Mouse (Mus musculus) urinary bladder, postnatal 25 days (tissue): Measurements from ENCODE around the gene Cux2.
A peak's percentile ranks its signal among the peaks of the same experiment; 100 is the strongest.

Source experiments
- DNase-seq: peaks from one replicate; pipeline ENCODE4 v3.0.0; 2022; ENCODE audit warnings: low spot score

The Cux2 gene

DNA sequence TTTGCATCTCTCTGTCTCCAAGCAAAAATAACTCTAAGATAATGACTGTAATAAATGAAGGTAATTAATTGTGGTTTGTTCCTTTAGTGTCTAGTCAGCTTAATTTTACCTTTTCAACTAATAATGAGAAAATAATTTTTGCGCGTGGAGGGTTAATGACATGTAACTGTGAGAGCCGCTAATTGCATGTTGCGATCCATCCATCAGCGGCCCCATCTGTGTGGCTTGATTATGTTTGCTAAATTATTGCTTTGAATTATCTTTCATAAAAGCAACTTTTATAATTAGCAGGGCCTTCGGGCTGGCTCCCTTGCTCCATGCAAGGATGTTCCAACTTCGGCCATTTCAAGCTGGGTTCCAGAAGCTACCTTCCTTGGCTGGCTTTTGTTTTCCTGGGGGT, 130.7 kb downstream of the Cux2 start:
- no peak for DNase-seq

- DNase-seq, result no peak
Measured at GRCm38 (mm10) chr5:121916813-121917212, 133.1 kb downstream of the Cux2 start.

- no peak for DNase-seq
Measured at GRCm38 (mm10) chr5:121913999-121914398, 135.9 kb downstream of the Cux2 start.

DNA sequence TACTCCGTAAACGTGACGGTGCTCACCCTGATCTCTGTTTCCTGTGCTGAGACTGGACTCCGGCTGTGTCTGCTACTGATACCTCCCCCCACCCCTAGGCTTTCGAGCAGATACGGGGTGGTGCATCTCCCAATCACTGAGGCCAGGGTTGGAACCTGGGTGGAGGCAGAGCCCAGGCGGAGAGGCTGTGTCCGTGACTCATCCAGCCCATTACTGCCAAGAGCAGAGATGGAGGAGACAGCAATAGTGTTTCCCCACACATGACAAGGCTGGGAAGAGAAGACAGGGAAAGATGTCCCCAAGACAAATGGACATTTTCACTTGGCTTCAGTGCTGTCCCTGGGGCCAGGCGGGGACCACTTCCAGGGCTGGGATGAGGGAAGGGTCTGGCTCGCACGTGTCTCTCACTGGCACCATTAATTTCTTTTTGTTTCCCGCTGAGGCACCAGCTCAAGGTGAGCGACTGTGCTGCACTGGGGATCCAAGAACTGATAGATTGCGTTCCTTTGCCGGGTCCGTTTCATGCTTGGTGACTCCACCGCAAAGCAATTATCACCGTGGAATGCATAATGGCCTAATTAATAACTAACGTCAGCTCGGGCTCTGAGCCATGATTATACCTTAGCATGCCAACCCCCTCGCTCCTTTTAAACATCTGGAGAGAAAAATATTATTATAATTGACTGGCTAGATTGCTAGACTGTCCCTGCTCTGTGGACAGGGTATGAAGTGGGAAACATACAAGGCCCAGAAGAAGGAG, 140.5 kb downstream of the Cux2 start:
- no peak for DNase-seq

DNA sequence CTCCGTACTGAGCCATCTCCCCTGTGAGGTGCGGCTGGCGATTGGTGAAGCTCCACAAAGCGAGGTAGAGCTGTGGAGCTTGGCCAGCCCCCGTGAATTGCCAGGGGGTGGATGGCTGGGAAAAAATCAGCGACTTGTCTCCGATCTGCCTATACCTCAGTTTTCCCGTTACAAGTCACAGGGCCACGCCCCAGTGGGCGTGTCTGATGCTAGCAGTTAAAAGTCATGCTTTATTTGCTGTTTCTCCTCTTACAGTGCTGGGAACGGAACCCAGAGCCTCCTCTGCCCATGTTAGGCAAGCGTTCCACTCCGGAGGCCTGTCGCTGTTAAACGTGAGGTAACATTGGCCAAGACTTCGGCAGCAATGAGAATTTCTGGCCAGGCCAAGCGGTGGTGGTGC, 144.2 kb downstream of the Cux2 start:
- DNase-seq, result no peak

DNA sequence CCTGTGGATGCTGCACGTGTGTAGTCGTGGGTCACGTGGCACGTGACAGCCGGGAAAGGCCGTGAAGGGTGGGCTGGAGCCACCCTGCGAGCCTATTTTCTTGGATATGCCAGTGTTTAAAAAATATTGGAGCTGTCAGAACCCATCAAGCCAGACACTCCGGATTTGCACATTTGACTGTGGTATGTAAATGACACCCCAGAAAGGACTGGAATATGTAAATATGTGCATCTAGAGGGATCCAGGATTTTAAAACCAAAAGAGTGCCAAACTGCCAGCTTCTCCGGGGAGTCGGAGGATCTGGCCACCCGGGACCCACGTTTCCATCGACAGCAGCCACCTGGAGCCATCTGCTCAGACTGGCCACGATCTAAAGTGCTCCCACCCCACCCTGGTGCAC, 145.1 kb downstream of the Cux2 start:
- no peak for DNase-seq

GRCm38 (mm10) chr5:121902809-121903745, 146.8 kb downstream of the Cux2 start:
- no peak for DNase-seq

- no peak for DNase-seq
Measured at GRCm38 (mm10) chr5:121895117-121895756, 154.7 kb downstream of the Cux2 start.

DNA sequence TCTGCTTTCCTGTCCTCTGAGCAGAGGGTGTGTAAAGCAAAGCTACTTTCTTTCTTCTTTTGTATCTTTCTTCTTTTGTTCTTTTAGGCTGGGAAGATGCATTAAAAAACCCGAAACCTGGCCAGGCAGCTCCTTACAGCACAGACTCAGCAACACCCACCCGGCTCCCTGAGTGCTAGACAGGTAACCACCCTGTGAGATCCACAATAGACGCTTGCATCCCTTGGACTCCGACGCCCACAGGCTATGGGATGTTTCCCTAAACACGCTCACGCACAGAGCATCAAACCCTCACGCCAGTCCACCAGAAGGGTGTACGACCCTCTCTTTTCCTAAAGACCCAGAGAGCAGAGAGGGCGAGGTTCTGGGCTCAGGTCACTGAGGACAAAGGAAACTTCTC, 155.3 kb downstream of the Cux2 start:
- DNase-seq, result no peak

GRCm38 (mm10) chr5:121893581-121893980, 156.3 kb downstream of the Cux2 start:
- DNase-seq, result no peak

DNA sequence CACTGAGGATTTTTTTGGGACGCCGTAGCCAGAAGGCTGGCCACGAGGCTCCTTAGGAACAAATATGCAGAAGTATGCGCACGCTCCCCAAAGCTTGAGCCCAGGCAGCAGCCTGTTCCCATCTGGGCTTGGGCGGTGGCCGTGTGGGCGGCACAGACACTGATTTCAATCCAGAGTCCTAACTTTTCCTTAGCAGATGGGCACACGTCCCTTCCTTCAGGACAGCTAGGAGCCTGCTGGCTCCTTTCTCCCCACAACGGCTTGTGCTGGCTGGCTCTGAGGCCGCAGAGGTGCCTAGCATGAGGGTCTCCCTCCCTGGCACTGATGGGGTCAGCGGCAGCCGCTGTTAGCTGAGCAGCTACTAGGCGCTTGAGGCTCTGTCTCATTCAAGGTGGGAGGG, 157.6 kb downstream of the Cux2 start:
- no peak for DNase-seq

- no peak for DNase-seq
Measured at GRCm38 (mm10) chr5:121890925-121891324, 159.0 kb downstream of the Cux2 start.

DNA sequence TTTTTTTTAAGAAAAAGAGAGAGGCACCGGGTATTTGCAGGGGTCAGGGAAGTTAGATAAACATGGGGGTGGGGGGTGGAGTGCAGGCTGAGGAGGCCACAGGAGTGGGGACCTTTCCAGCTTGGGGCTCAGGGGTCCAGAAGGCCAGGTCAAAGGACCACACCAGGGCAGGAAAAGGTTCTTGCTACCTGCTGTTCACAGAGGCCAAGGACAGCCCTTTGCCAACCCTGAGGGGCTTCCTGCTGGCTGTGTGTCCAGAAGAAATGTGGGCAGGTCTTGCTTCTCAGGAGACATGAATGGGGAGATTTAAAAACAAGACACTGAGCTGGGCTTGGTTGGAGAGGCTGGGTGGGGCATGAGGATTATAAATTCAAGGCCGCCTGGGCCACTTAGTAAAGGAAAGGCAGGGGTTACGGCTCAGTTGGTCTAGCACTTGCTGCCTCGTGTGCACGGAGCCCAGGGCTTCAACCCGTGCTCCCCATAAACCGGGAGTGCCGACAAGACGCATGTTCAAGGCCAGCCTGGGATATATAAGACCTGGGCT, 160.0 kb downstream of the Cux2 start:
- DNase-seq, result no peak

GRCm38 (mm10) chr5:121889375-121889774, 160.5 kb downstream of the Cux2 start:
- no peak for DNase-seq

DNA sequence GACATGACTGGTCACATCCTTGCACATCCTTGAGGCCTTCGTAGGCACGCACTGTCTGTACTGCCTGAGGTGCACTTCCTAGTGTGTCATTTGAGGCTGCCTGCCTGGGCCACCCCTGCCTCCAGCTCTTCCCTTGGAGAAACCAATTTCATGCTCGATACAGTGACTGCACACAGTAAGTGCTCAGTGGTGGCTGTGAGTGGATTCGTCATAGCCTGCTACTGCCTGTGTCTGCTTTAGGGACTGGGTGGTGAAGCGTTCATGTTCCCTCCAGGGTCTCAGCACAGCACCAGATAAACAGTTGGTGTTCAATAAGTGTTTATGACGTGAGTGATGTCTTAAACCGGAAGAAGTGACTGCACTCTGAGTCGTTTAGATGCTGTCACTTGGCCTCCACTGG, 166.5 kb downstream of the Cux2 start:
- no peak for DNase-seq

DNA sequence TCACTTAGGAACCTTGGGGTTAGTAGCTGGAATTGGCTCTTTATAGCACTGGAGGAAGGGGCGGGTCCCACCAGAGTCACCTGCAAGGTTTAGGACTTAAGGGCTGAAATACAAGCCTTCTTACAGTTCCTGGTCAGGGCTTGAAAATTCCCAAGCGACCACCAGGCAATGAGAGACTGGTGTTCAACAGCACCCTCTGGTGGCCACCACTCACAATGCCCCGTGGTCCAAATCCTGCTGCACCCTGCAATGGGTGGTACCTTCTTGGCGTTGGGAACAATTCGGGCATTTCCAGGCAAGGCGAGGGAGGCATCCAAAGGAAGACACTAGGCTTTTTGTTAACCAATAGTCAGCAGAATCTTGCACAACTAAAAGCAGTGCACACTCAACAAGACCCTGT, 170.7 kb downstream of the Cux2 start:
- DNase-seq, result peak; percentile 23

GRCm38 (mm10) chr5:121878703-121879102, 171.2 kb downstream of the Cux2 start:
- no peak for DNase-seq

DNA sequence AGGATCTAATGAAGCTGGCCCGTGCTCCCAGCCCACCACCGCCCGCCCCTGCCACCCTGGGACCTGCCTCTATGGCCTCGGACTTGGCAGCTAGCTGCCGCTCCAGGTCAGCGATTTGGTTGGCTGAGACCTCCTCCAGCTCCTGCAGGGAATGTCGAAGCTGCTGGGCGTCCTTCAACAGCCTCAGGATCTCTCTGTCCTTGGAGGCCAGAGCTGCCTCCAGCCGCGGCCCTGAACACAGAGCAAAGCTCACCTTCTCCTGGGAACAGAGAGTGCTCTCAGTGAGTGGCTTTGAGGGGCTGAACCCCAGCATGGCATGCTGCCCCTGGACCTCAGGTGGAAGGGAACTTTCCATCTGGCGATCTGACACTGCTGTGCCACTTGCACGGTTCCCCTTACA, 173.0 kb downstream of the Cux2 start:
- DNase-seq, result no peak

DNA sequence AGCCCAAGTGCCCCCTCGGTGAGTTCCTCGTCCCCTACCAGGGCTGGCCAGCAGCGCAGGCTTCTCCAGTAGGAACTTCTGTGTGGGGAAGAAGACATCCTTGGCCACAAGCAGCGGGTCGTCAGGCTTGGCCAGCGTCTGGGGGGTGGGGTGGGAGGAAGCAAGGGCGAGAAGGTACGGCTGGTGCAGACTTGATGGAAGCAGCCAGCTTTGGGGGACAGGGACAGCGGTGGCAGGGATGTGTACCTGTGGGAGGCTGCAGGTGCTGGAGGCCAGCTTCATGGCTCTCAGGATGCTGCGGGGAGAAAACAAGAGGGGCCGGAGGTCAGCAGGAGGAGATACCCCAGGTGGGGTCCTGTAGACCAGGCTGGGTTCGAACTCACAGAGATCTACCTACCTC, 174.9 kb downstream of the Cux2 start:
- no peak for DNase-seq

GRCm38 (mm10) chr5:121872158-121872557, 177.7 kb downstream of the Cux2 start:
- peak; percentile 87 for DNase-seq

DNA sequence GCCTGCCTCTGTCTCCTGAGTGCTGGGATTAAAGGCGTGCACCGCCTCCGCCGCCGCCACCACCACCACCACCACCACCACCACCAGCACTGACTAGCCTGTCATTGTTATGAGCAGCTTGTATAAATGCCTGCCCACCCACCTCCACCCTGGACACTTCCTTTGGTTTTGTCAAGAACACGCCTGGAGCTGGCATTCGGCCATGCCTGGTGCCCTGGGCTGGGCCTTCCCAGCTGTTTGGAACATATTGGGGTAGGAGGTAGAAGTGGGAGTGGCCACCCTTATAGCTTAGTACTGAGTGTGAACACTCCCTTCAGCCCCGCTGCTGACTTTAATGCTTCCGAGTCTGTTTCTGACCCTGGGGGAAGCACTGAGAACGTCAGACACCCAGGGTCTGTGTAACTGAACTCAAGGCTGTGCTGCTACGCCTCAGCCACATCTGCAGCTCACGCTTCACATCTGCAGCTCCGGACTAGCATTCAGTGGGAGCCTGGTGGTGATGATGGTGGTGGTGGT, 178.3 kb downstream of the Cux2 start:
- DNase-seq, result no peak

DNA sequence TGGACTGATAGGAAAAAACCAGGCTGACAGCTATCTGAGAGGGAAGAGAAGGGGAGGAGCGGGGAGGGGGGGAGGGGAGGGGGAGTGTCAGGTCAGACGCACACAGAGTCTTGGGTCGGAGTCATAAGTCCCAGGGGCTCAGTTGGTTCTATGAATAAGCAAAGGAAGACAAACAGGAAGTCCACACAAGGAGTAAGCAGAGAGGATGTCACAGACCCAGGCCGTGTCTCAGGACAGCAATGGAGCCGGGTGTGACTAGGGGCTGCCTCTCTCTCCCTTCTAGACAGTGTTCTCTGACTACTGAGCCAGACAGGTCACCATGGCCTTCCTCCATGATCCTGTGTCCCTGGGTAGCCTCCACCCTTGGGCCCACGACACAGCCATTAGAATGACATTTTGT, 179.1 kb downstream of the Cux2 start:
- no peak for DNase-seq
